Mouse (Mus musculus) heart, postnatal 0 days (tissue): ENCODE data around the gene Tppp. TPM values are rescaled to one million over a fixed set of nuclear protein-coding genes. Genes with fewer than 3 reads are reported as not detected.

ENCODE experiments used
- ATAC-seq: fragments of 200-750 bp; cut with Nextera tagmentation; 2 replicates; pipeline ENCODE4 v1.8.0; 2017; ENCODE audit warnings: low read depth, moderate number of reproducible peaks, moderate library complexity; ENCODE audit not compliant: insufficient read depth
- DNase-seq: peaks from one replicate; pipeline ENCODE4 v3.0.0-alpha.2; 2016; ENCODE audit warnings: low spot score
- H3K27ac ChIP-seq: fragments of 300-500 bp; sonication (generic); 2 replicates; pipeline ENCODE4 v1.5.1; 2014; ENCODE audit warnings: low read depth, mild to moderate bottlenecking
- H3K27me3 ChIP-seq: fragments of 300-500 bp; sonication (generic); 2 replicates; pipeline ENCODE4 v1.6.1; 2014; ENCODE audit warnings: low read length, mixed read lengths; ENCODE audit not compliant: control insufficient read depth, insufficient read depth
- H3K36me3 ChIP-seq: fragments of 300-500 bp; sonication (generic); replicated peaks from 2 replicates; pipeline ENCODE4 v1.6.1; 2014; ENCODE audit warnings: low read length, mixed read lengths; ENCODE audit not compliant: control insufficient read depth, insufficient read depth
- H3K4me1 ChIP-seq: fragments of 300-500 bp; sonication (generic); 2 replicates; pipeline ENCODE4 v1.6.1; 2014; ENCODE audit warnings: antibody characterized with exemption; ENCODE audit not compliant: control insufficient read depth, insufficient read depth
- H3K4me2 ChIP-seq: fragments of 300-500 bp; sonication (generic); 2 replicates; pipeline ENCODE4 v1.6.1; 2014; ENCODE audit warnings: low read depth, mild to moderate bottlenecking, low read length, moderate library complexity
- H3K4me3 ChIP-seq: fragments of 300-500 bp; sonication (generic); 2 replicates; pipeline ENCODE4 v1.5.1; 2014; ENCODE audit warnings: low read depth, low read length
- H3K9ac ChIP-seq: fragments of 300-500 bp; sonication (generic); replicated peaks from 2 replicates; pipeline ENCODE4 v1.6.1; 2014; ENCODE audit warnings: low read depth, low read length, mixed read lengths
- H3K9me3 ChIP-seq: fragments of 300-500 bp; sonication (generic); replicated peaks from 2 replicates; pipeline ENCODE4 v1.6.1; 2016; ENCODE audit warnings: low read length; ENCODE audit not compliant: control insufficient read depth
- CTCF ChIP-seq: IDR thresholded peaks from 2 replicates; pipeline ENCODE4 v1.5.1; 2016; ENCODE audit warnings: antibody characterized with exemption, control low read depth, low read depth
- EP300 ChIP-seq: IDR thresholded peaks from 2 replicates; pipeline ENCODE4 v1.6.1; 2016; ENCODE audit warnings: antibody characterized with exemption, low read depth
- WGBS: fragments of 180-500 bp; shearing (Covaris S2); extraction: QIAGEN DNeasy Blood & Tissue Kit; methylation state at CpG from one replicate; pipeline ENCODE4 v1.1.7; 2014; 5-methylcytosine and 5-hydroxymethylcytosine counted together
- polyA plus RNA-seq: library from polyadenylated mRNA; unstranded; fragments of >200 nt; fragmentation: Nextera tagmentation; extraction: Ambion mirVana; gene quantifications from 2 replicates; pipeline ENCODE4 v1.2.1, GENCODE M21; 2015
- total RNA-seq: library from RNA; depleted of rRNA; stranded (reverse); fragments of >200 nt; gene quantifications from 2 replicates; pipeline ENCODE4 v1.2.3, GENCODE M21; 2014; ENCODE audit warnings: low replicate concordance

Gene Tppp
- total and polyA plus RNA-seq, 2 experiments from 2014 or later = 5.8 to 16.9 TPM

DNA sequence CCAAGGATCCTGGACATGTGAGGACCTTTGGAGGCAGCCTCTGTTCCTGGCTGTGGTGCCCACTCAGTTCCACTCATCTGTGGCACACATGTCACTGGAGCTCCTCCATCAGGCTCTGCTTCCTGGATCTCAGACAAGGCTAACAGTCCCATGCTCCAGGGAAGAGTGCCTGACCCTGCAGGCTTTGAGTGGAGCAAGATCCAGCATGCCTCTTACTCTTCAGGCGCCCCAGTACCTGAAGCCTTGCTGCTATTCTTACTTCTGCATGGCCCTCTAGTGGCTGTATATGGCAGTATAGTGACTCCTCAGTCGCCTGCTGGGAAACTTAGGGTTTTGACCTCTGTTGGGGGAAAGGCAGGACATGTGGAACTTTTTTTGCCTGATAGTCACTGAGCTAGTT lies 17.0 kb downstream of the Tppp start:
- Histone ChIP-seq H3K27ac (peak overlapping the region; percentile 66), H3K4me3 (no peak overlapping the region), H3K36me3 (peaks cover 11% of the 10 kb centered on the region), H3K4me1 (peaks cover 18% of the 10 kb centered on the region), H3K27me3 (no peaks in the 10 kb centered on the region), H3K4me2 (no peak overlapping the region), H3K9me3 (no peaks in the 10 kb centered on the region), H3K9ac (no peak overlapping the region)
- TF ChIP-seq CTCF (peak; percentile 80), EP300 (no peak)
- 17% methylated on average over 2 of the region's 2 CpGs for WGBS
- ATAC-seq (peak; percentile 76), DNase-seq (peak; percentile 67)

GRCm38 (mm10) chr13:74028116-74028515 lies 18.9 kb downstream of the Tppp start:
- TF ChIP-seq CTCF (no peak), EP300 (no peak)
- Histone ChIP-seq H3K9ac (no peak overlapping the region), H3K36me3 (peaks cover 30% of the 10 kb centered on the region), H3K27ac (no peak overlapping the region), H3K4me2 (no peak overlapping the region), H3K4me1 (peaks cover 18% of the 10 kb centered on the region), H3K4me3 (no peak overlapping the region), H3K9me3 (no peaks in the 10 kb centered on the region), H3K27me3 (no peaks in the 10 kb centered on the region)
- ATAC-seq (no peak), DNase-seq (no peak)
- WGBS = 58% methylated on average over 2 of the region's 2 CpGs

DNA sequence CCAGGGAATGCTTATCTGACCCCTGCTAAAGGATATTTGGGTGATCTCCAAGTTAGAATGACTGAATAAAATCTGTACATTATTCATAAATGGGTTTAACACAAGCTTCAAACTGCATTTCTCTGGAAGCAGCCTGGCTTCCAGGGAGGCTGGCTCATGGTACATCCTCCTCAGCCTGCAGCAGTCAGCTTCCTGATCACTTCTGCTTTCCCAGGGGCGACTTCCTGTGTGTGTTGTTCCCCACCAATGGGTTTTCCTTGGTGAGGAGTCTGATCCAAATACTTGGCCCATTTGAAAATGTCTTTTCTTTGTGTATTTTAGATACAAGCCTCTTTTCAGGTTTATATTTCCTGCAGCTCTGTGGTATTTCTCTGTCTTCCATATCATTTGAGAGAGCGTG lies 19.8 kb downstream of the Tppp start:
- Histone ChIP-seq H3K36me3 (peaks cover 31% of the 10 kb centered on the region), H3K27ac (0 out of 2 replicates have a peak overlapping the region, but pooled peaks have one; percentile 32), H3K4me3 (no peak overlapping the region), H3K4me1 (peaks cover 18% of the 10 kb centered on the region), H3K4me2 (no peak overlapping the region), H3K9me3 (no peaks in the 10 kb centered on the region), H3K9ac (no peak overlapping the region), H3K27me3 (no peaks in the 10 kb centered on the region)
- TF ChIP-seq EP300 = no peak
- TF ChIP-seq CTCF = no peak
- ATAC-seq (no peak), DNase-seq (no peak)
- WGBS = 67% methylated on average over 2 of the region's 2 CpGs

GRCm38 (mm10) chr13:74030691-74031090 lies 21.5 kb downstream of the Tppp start:
- no peak overlapping the region for H3K27ac ChIP-seq
- H3K27me3 ChIP-seq = no peaks in the 10 kb centered on the region
- H3K36me3 ChIP-seq = peaks cover 34% of the 10 kb centered on the region
- no peak overlapping the region for H3K4me2 ChIP-seq
- H3K9me3 ChIP-seq = no peaks in the 10 kb centered on the region
- TF ChIP-seq EP300 = no peak
- TF ChIP-seq CTCF = no peak
- peaks cover 5% of the 10 kb centered on the region for H3K4me1 ChIP-seq
- WGBS = 80% methylated on average over 7 of the region's 7 CpGs
- H3K4me3 ChIP-seq = no peak overlapping the region
- ATAC-seq (no peak), DNase-seq (no peak)
- H3K9ac ChIP-seq = no peak overlapping the region

- TF ChIP-seq CTCF (no peak), EP300 (no peak)
Measured at GRCm38 (mm10) chr13:74031133-74031532, 21.9 kb downstream of the Tppp start.

DNA sequence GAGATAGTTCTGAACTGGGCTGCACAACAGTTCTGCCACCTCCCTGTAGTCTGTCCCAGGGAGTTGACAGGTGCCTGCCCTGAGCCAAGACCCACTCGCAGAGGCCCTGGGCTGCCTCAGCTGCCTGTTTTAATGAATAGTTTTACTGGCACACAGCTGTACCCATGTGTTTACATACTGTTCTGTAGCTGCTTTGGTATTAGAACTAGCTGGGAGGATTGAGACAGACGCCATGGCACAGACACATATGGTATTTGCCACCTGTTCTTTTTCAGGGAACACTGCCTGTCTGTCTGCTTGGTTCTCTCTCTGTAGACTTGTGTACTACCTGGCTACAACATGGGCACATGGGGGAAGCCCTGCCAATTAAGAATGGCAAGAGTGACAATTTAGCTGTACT lies 25.5 kb downstream of the Tppp start:
- no peaks in the 10 kb centered on the region for H3K27me3 ChIP-seq
- no peak for TF ChIP-seq EP300
- TF ChIP-seq CTCF = no peak

More at GRCm38 (mm10) chr13:74031133-74031532, 21.9 kb downstream of the Tppp start:
- Histone ChIP-seq H3K27me3 (no peaks in the 10 kb centered on the region), H3K4me3 (no peak overlapping the region), H3K27ac (no peak overlapping the region), H3K9me3 (no peaks in the 10 kb centered on the region), H3K4me1 (peaks cover under 1% of the 10 kb centered on the region), H3K4me2 (no peak overlapping the region), H3K36me3 (peaks cover 36% of the 10 kb centered on the region), H3K9ac (no peak overlapping the region)
- no peak for DNase-seq
- WGBS = 81% methylated on average over 8 of the region's 8 CpGs
- ATAC-seq = no peak

More for the DNA sequence above, 25.5 kb downstream of the Tppp start:
- no peak overlapping the region for H3K4me2 ChIP-seq
- H3K27ac ChIP-seq = no peak overlapping the region
- H3K4me3 ChIP-seq = no peak overlapping the region
- no peak for ATAC-seq
- WGBS = 82% methylated on average over 2 of the region's 2 CpGs
- H3K9ac ChIP-seq = no peak overlapping the region
- DNase-seq = no peak
- no peaks in the 10 kb centered on the region for H3K4me1 ChIP-seq
- H3K36me3 ChIP-seq = peaks cover 60% of the 10 kb centered on the region
- H3K9me3 ChIP-seq = no peaks in the 10 kb centered on the region
